Mouse (Mus musculus) fat pad, adult 2 months (tissue): Measurements from ENCODE around the gene Jak2.
A peak's percentile ranks its signal among the peaks of the same experiment; 100 is the strongest.

Source experiments
- DNase-seq: peaks from one replicate; pipeline ENCODE4 v3.0.0-alpha.2; 2011; ENCODE audit warnings: low read depth, low spot score; ENCODE audit errors: extremely low read depth

Gene Jak2

GRCm38 (mm10) chr19:29252831-29253545 is 1.4 kb downstream of the Jak2 start:
- no peak for DNase-seq

- peak; percentile 36 for DNase-seq
Measured at GRCm38 (mm10) chr19:29253728-29254127, 2.1 kb downstream of the Jak2 start.

- DNase-seq = no peak
Measured at GRCm38 (mm10) chr19:29254671-29255070, 3.0 kb downstream of the Jak2 start.

- DNase-seq = peak; percentile 59
Measured at GRCm38 (mm10) chr19:29255327-29256027, 3.8 kb downstream of the Jak2 start.

GRCm38 (mm10) chr19:29261638-29262037 is 10.0 kb downstream of the Jak2 start:
- DNase-seq = no peak

GRCm38 (mm10) chr19:29263492-29263891 is 11.9 kb downstream of the Jak2 start:
- no peak for DNase-seq

- DNase-seq = peak; percentile 68
Measured at GRCm38 (mm10) chr19:29265538-29265937, 13.9 kb downstream of the Jak2 start.

GRCm38 (mm10) chr19:29267075-29267868 is 15.6 kb downstream of the Jak2 start:
- no peak for DNase-seq

GRCm38 (mm10) chr19:29268788-29269321 is 17.2 kb downstream of the Jak2 start:
- DNase-seq = no peak

GRCm38 (mm10) chr19:29270226-29270625 is 18.6 kb downstream of the Jak2 start:
- no peak for DNase-seq

GRCm38 (mm10) chr19:29271147-29271578 is 19.5 kb downstream of the Jak2 start:
- DNase-seq = no peak

- DNase-seq = no peak
Measured at GRCm38 (mm10) chr19:29272011-29272809, 20.6 kb downstream of the Jak2 start.

GRCm38 (mm10) chr19:29276414-29276813 is 24.8 kb downstream of the Jak2 start:
- DNase-seq = no peak

GRCm38 (mm10) chr19:29278944-29279587 is 27.4 kb downstream of the Jak2 start:
- DNase-seq = no peak

GRCm38 (mm10) chr19:29285451-29285869 is 33.8 kb downstream of the Jak2 start:
- DNase-seq = no peak

- DNase-seq = no peak
Measured at GRCm38 (mm10) chr19:29287863-29288262, 36.2 kb downstream of the Jak2 start.

- DNase-seq = no peak
Measured at GRCm38 (mm10) chr19:29291532-29291931, 39.9 kb downstream of the Jak2 start.

- no peak for DNase-seq
Measured at GRCm38 (mm10) chr19:29292546-29292945, 40.9 kb downstream of the Jak2 start.

- DNase-seq = no peak
Measured at GRCm38 (mm10) chr19:29294756-29295155, 43.1 kb downstream of the Jak2 start.

- no peak for DNase-seq
Measured at GRCm38 (mm10) chr19:29296166-29296565, 44.5 kb downstream of the Jak2 start.
